In the genomic region with DNA sequence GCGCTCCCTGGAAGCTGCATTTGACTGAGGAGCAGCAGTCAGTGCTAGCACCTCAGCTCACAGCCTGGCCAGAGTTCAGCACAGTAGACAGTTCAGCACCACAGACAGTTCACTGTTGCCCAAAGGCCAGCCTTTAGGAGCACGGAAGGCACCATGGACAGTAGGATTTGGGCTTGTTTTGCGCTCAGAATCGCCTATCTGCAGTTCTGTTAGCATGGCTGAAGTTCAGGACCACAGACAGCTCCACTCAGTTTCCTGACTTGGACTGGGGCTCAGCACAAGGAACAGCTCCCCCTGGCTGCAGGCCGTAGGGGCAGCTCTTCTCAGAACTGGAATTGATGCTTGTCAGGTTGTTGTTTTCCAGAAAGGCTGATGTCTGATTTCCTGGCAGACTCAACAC, we compare ENCODE assay signal across 9 mouse cellular contexts.
A peak's percentile ranks its signal among the peaks of the same experiment; 100 is the strongest.
DNase-seq lines count a peak whose midpoint lies in the region; ATAC-seq and TF ChIP-seq lines count a peak whose summit lies in the region.
"Had no signal": no experiment of that assay in that cellular context is flagged by ENCODE, and none has a peak within 500 bp of the region (broad histone marks: within the 10 kb centered on the region; RNA-seq: fewer than 3 reads in every experiment).

No protein-coding gene starts in this region.

- TF ChIP-seq EP300 in heart, adult 2 months (IDR thresholded peaks at IDR 0.05; ENCODE audit: insufficient read depth, low read depth, low read length) = peak; percentile 56; the same call in 1 of the 2 replicates

- peak; percentile 87 for TF ChIP-seq CTCF in heart, adult 2 months (IDR thresholded peaks at IDR 0.05)

- intact Hi-C loops in heart, adult 2 months (cut with DNase I) = loop anchor here (1.0 to 5.0 kb wide), 2 partner anchors 481 to 607 kb away; no protein-coding TSS in a partner anchor

- H3K4me3 ChIP-seq in heart, adult 2 months = no peak overlapping the region
- H3K4me3 ChIP-seq in liver, embryonic 13.5 days (replicated peaks) = no peak overlapping the region
- H3K4me3 ChIP-seq: embryonic facial prominence, embryonic 13.5 days had no signal

- no peaks in the 10 kb centered on the region for H3K36me3 ChIP-seq in heart, adult 2 months (ENCODE audit: control insufficient read depth, insufficient read depth, low read length)
- no peaks in the 10 kb centered on the region for H3K36me3 ChIP-seq in liver, embryonic 13.5 days
- H3K36me3 ChIP-seq: embryonic facial prominence, embryonic 13.5 days had no signal

- no peak overlapping the region for H3K9ac ChIP-seq in heart, adult 2 months (ENCODE audit: low read depth, low read length)
- no peak overlapping the region for H3K9ac ChIP-seq in liver, embryonic 13.5 days
- H3K9ac ChIP-seq: embryonic facial prominence, embryonic 13.5 days had no signal

- DNase-seq in 3T3-L1 (ENCODE audit: low read depth, low spot score) = peak; percentile 67
- DNase-seq in adipocyte (ENCODE audit: low spot score) = peak; percentile 43
- DNase-seq in embryo, embryonic 10.5 days (ENCODE audit: low spot score) = peak; percentile 97
- peak; percentile 61 to 73 for DNase-seq in heart, adult 2 months
- DNase-seq in kidney, postnatal 10 days = peak; percentile 96
- peak; percentile 20 for DNase-seq in liver, embryonic 13.5 days
- DNase-seq in retina, embryonic 14.5 days (ENCODE audit: low spot score) = peak; percentile 94
- peak; percentile 65 for DNase-seq in urinary bladder, adult 18-20 months (ENCODE audit: low spot score in 2 of 2)

- H3K27ac ChIP-seq in heart, adult 2 months = no peak overlapping the region
- no peak overlapping the region for H3K27ac ChIP-seq in liver, embryonic 13.5 days
- H3K27ac ChIP-seq: embryonic facial prominence, embryonic 13.5 days had no signal

- ATAC-seq in liver, embryonic 13.5 days (ENCODE audit: low read depth) = no peak

- no peaks in the 10 kb centered on the region for H3K79me2 ChIP-seq in heart, adult 2 months (replicated peaks; ENCODE audit: control insufficient read depth, insufficient read depth, low read length)

- no peak overlapping the region for H3K4me2 ChIP-seq in liver, embryonic 13.5 days
- H3K4me2 ChIP-seq: embryonic facial prominence, embryonic 13.5 days had no signal

- WGBS in heart, adult 2 months = 20% methylated on average over 5 of the region's 5 CpGs
- 18% methylated on average over 5 of the region's 5 CpGs for WGBS in liver, embryonic 13.5 days (ENCODE audit: insufficient replicate concordance)

- H3K9me3 ChIP-seq in liver, embryonic 13.5 days (replicated peaks) = no peaks in the 10 kb centered on the region
- H3K9me3 ChIP-seq: embryonic facial prominence, embryonic 13.5 days had no signal

- no peak for TF ChIP-seq POLR2A in heart, adult 2 months (IDR thresholded peaks at IDR 0.05; ENCODE audit: insufficient read depth, low read depth, low read length)

- H3K27me3 ChIP-seq in heart, adult 2 months (ENCODE audit: control insufficient read depth, insufficient read depth, low read length) = no peaks in the 10 kb centered on the region
- H3K27me3 ChIP-seq in liver, embryonic 13.5 days = no peaks in the 10 kb centered on the region
- H3K27me3 ChIP-seq: embryonic facial prominence, embryonic 13.5 days had no signal

- H3K4me1 ChIP-seq in heart, adult 2 months (ENCODE audit: control insufficient read depth, insufficient read depth, low read length) = no peaks in the 10 kb centered on the region
- no peaks in the 10 kb centered on the region for H3K4me1 ChIP-seq in liver, embryonic 13.5 days (replicated peaks)
- H3K4me1 ChIP-seq: embryonic facial prominence, embryonic 13.5 days had no signal

Comparison
In these comparisons a context has a peak if more than half of its experiments do, and no peak if none do; other contexts are left out.
1. DNase-seq: peak in every context shown above with its lines; median percentile 97 in embryo, embryonic 10.5 days; 96 in kidney, postnatal 10 days; 94 in retina, embryonic 14.5 days; 67 in 3T3-L1; 67 in heart, adult 2 months; 65 in urinary bladder, adult 18-20 months; 43 in adipocyte; 20 in liver, embryonic 13.5 days.